Mouse (Mus musculus): Measurements from ENCODE around the gene Sfxn4. TPM values are rescaled to one million over a fixed set of nuclear protein-coding genes. Genes with fewer than 3 reads are reported as not detected.

The Sfxn4 gene
- total RNA-seq, 2 experiments from 2014 or later, result 9.5 to 11.2 TPM

Other genes with a start within 250 kb of the Sfxn4 start
- 10 to 100 TPM; 16.2 to 17.0 TPM for gene Nanos1, start 105.5 kb downstream of the Sfxn4 start, total RNA-seq (2021)
- 100 to 1,000 TPM; 142 to 157 TPM for gene Eif3a, start 70.8 kb downstream of the Sfxn4 start, total RNA-seq (2021)
- gene Fam45a, start 49.9 kb downstream of the Sfxn4 start, total RNA-seq (2021), result 10 to 100 TPM; 32.4 to 33.5 TPM
- gene Prdx3, start 13.1 kb upstream of the Sfxn4 start, total RNA-seq (2021), result 10 to 100 TPM; 76.1 to 78.4 TPM
- gene Grk5, start 28.3 kb upstream of the Sfxn4 start, total RNA-seq (2021), result 10 to 100 TPM; 21.5 to 22.2 TPM

All from left cerebral cortex, postnatal 4 days (tissue).